Mouse (Mus musculus): ENCODE data around the gene Ccser1. TPM values are rescaled to one million over a fixed set of nuclear protein-coding genes. Genes with fewer than 3 reads are reported as not detected.

Gene Ccser1
- polyA plus RNA-seq, 1 experiment from 2014 or later: 11.3 TPM

DNA sequence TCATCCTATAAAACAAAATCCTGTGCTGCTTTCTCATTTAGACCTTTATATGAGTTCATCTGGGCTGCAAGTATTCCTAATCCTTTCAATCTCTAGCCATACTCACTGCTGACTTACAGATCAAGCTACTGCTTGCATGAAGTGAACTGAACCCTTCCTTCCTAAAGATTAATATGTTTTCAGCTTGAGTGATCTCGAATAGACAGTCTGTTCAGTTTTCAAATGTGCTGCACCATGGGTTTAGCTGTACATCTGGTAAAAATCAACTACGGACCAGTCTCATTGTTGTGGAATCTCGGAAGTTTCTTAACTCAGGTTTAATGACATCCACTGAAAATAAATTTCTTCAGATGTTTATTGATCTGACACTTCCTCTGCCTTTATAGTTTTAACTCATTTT is 620.8 kb downstream of the Ccser1 start:
- no peak for ATAC-seq (ENCODE audit: insufficient read depth, low FRiP score, low TSS enrichment)
- 52% methylated on average over 3 of the region's 3 CpGs for WGBS
- no peak for DNase-seq (ENCODE audit: low spot score)
- Histone ChIP-seq H3K9ac (ENCODE audit: low read length) (no peak overlapping the region), H3K9me3 (ENCODE audit: control insufficient read depth, low read length) (no peaks in the 10 kb centered on the region), H3K36me3 (ENCODE audit: control insufficient read depth, insufficient read depth, low read length) (no peaks in the 10 kb centered on the region), H3K27ac (ENCODE audit: low read depth, low read length) (no peak overlapping the region), H3K4me3 (ENCODE audit: low read depth, low read length) (no peak overlapping the region), H3K4me2 (ENCODE audit: low read depth) (no peak overlapping the region), H3K27me3 (ENCODE audit: control insufficient read depth, insufficient read depth, low read length) (no peaks in the 10 kb centered on the region), H3K4me1 (ENCODE audit: control insufficient read depth, insufficient read depth, low read length) (no peaks in the 10 kb centered on the region)

DNA sequence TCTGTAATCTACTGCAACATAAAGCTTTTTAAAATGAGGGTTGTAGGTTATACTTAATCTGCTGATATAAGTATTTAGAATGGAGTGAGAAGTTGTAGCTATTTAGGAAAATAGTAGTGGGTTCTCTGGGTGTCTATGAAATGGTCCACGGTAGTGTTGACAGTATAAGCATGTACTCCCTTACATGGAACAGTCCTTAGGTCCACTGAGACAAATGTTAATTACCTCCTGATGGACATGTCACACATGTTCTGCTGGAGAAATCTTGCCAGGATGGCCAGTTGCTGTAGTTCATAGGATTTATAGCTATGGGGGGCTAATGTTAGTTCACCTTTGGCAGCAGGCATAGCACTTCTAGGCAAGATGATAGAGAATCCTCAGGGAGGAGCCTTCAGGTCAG is 625.4 kb downstream of the Ccser1 start:
- Histone ChIP-seq H3K9me3 (ENCODE audit: control insufficient read depth, low read length) (no peaks in the 10 kb centered on the region), H3K36me3 (ENCODE audit: control insufficient read depth, insufficient read depth, low read length) (no peaks in the 10 kb centered on the region), H3K4me2 (ENCODE audit: low read depth) (no peak overlapping the region), H3K27me3 (ENCODE audit: control insufficient read depth, insufficient read depth, low read length) (no peaks in the 10 kb centered on the region), H3K27ac (ENCODE audit: low read depth, low read length) (no peak overlapping the region), H3K4me1 (ENCODE audit: control insufficient read depth, insufficient read depth, low read length) (no peaks in the 10 kb centered on the region), H3K4me3 (ENCODE audit: low read depth, low read length) (no peak overlapping the region), H3K9ac (ENCODE audit: low read length) (no peak overlapping the region)
- DNase-seq (ENCODE audit: low spot score) (no peak), ATAC-seq (ENCODE audit: insufficient read depth, low FRiP score, low TSS enrichment) (no peak)
- WGBS: 74% methylated on average over 1 of the region's 1 CpGs

DNA sequence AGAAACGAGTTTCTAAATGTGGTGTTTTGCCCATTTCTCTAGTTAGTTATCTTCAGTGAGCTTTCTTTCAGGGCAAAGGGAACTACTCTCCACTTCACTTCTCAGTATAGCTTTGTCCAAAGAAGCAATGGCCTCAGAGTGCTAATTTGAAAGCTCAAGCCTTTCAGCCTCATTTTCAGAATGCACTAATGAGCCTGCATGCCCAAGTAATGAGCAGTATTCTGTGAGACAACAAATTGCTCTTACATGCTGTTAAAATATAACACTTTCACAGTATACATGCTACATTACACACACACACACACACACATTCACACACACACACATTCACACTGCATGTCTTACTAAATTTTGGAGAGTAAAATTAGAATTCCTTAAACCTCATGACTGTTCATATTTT is 637.6 kb downstream of the Ccser1 start:
- no peaks in the 10 kb centered on the region for H3K4me1 ChIP-seq (ENCODE audit: control insufficient read depth, insufficient read depth, low read length)
- H3K36me3 ChIP-seq (ENCODE audit: control insufficient read depth, insufficient read depth, low read length): no peaks in the 10 kb centered on the region
- no peak overlapping the region for H3K4me3 ChIP-seq (ENCODE audit: low read depth, low read length)
- WGBS: 74% methylated on average over 1 of the region's 1 CpGs
- H3K4me2 ChIP-seq (ENCODE audit: low read depth): no peak overlapping the region
- no peak for DNase-seq (ENCODE audit: low spot score)
- no peaks in the 10 kb centered on the region for H3K9me3 ChIP-seq (ENCODE audit: control insufficient read depth, low read length)
- H3K9ac ChIP-seq (ENCODE audit: low read length): no peak overlapping the region
- H3K27ac ChIP-seq (ENCODE audit: low read depth, low read length): no peak overlapping the region
- no peaks in the 10 kb centered on the region for H3K27me3 ChIP-seq (ENCODE audit: control insufficient read depth, insufficient read depth, low read length)
- ATAC-seq (ENCODE audit: insufficient read depth, low FRiP score, low TSS enrichment): no peak

- H3K4me3 ChIP-seq (ENCODE audit: low read depth, low read length): no peak overlapping the region
- no peak overlapping the region for H3K4me2 ChIP-seq (ENCODE audit: low read depth)
- H3K36me3 ChIP-seq (ENCODE audit: control insufficient read depth, insufficient read depth, low read length): no peaks in the 10 kb centered on the region
- ATAC-seq (ENCODE audit: insufficient read depth, low FRiP score, low TSS enrichment): no peak
- WGBS: 88% methylated on average over 1 of the region's 1 CpGs
- no peaks in the 10 kb centered on the region for H3K9me3 ChIP-seq (ENCODE audit: control insufficient read depth, low read length)
- no peak overlapping the region for H3K27ac ChIP-seq (ENCODE audit: low read depth, low read length)
- no peaks in the 10 kb centered on the region for H3K4me1 ChIP-seq (ENCODE audit: control insufficient read depth, insufficient read depth, low read length)
- no peak for DNase-seq (ENCODE audit: low spot score)
- H3K9ac ChIP-seq (ENCODE audit: low read length): no peak overlapping the region
- no peaks in the 10 kb centered on the region for H3K27me3 ChIP-seq (ENCODE audit: control insufficient read depth, insufficient read depth, low read length)
These were observed 696.2 kb downstream of the Ccser1 start for GRCm38 (mm10) chr6:61876302-61876701.

DNA sequence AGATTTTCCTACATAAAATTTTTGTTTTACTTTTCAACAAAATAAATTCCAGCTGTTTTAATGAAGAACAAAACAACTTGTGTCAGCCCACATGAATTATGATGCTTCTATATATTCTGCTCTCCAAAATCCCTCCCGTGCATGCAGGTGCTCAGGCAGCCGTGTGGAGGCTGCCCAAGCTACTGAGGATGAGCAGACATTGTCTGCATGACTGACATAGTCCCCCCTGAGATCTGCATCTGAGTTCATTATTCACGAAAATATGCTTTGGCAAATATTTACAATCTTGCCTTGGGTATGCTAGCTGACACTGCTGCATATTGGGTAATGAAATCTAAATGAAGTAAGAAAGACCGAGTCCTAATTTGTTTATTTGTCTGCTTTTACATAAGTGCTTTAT is 718.1 kb downstream of the Ccser1 start:
- no peak overlapping the region for H3K4me2 ChIP-seq (ENCODE audit: low read depth)
- no peaks in the 10 kb centered on the region for H3K4me1 ChIP-seq (ENCODE audit: control insufficient read depth, insufficient read depth, low read length)
- no peaks in the 10 kb centered on the region for H3K27me3 ChIP-seq (ENCODE audit: control insufficient read depth, insufficient read depth, low read length)
- no peaks in the 10 kb centered on the region for H3K9me3 ChIP-seq (ENCODE audit: control insufficient read depth, low read length)
- H3K27ac ChIP-seq (ENCODE audit: low read depth, low read length): no peak overlapping the region
- no peak overlapping the region for H3K4me3 ChIP-seq (ENCODE audit: low read depth, low read length)
- DNase-seq (ENCODE audit: low spot score) (no peak), ATAC-seq (ENCODE audit: insufficient read depth, low FRiP score, low TSS enrichment) (no peak)
- no peaks in the 10 kb centered on the region for H3K36me3 ChIP-seq (ENCODE audit: control insufficient read depth, insufficient read depth, low read length)
- no peak overlapping the region for H3K9ac ChIP-seq (ENCODE audit: low read length)
- 70% methylated on average over 4 of the region's 4 CpGs for WGBS

DNA sequence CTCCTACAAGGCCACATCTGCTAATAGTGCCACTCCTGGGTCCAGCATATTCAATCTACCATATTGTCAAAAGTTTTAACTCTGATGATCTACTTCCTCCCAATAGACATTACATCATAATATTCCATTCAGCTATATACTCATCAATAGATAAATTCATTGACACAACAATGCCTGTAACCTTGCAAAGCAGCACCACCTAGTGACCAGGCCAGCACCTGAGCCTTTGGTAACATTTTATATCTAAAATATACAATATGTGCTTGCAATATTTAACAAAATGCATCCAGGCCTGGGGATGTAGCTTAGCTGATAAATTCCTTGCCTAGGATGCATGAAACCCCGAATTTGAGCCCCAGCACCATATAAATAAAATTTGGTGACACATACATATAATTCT is 722.6 kb downstream of the Ccser1 start:
- peak; percentile 12 for DNase-seq (ENCODE audit: low spot score)
- no peak overlapping the region for H3K9ac ChIP-seq (ENCODE audit: low read length)
- H3K4me2 ChIP-seq (ENCODE audit: low read depth): no peak overlapping the region
- H3K36me3 ChIP-seq (ENCODE audit: control insufficient read depth, insufficient read depth, low read length): no peaks in the 10 kb centered on the region
- no peaks in the 10 kb centered on the region for H3K9me3 ChIP-seq (ENCODE audit: control insufficient read depth, low read length)
- WGBS: 18% methylated on average over 1 of the region's 1 CpGs
- no peaks in the 10 kb centered on the region for H3K4me1 ChIP-seq (ENCODE audit: control insufficient read depth, insufficient read depth, low read length)
- no peak overlapping the region for H3K4me3 ChIP-seq (ENCODE audit: low read depth, low read length)
- no peaks in the 10 kb centered on the region for H3K27me3 ChIP-seq (ENCODE audit: control insufficient read depth, insufficient read depth, low read length)
- no peak overlapping the region for H3K27ac ChIP-seq (ENCODE audit: low read depth, low read length)
- ATAC-seq (ENCODE audit: insufficient read depth, low FRiP score, low TSS enrichment): no peak

DNA sequence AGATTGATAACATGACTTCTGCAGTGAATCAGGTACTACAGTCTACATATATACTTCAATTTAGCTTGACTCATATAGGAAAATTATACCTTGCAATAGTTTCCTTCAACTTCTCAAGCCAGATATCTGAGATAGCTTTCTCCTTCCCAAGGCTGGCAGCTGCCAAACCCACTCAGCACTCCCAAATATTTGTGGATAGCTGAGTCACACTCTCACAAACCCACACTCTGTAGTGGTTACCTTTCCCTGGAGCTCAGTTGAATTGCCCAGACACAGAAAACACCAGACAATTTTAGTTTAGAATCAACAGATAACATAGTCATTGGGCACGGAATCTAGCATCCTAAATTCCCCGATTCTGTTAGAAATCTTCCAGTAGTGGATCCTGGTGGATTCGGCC is 732.8 kb downstream of the Ccser1 start:
- H3K4me2 ChIP-seq (ENCODE audit: low read depth): no peak overlapping the region
- no peaks in the 10 kb centered on the region for H3K27me3 ChIP-seq (ENCODE audit: control insufficient read depth, insufficient read depth, low read length)
- 90% methylated on average over 3 of the region's 3 CpGs for WGBS
- H3K9me3 ChIP-seq (ENCODE audit: control insufficient read depth, low read length): no peaks in the 10 kb centered on the region
- no peak overlapping the region for H3K27ac ChIP-seq (ENCODE audit: low read depth, low read length)
- no peak for ATAC-seq (ENCODE audit: insufficient read depth, low FRiP score, low TSS enrichment)
- no peak overlapping the region for H3K9ac ChIP-seq (ENCODE audit: low read length)
- no peak overlapping the region for H3K4me3 ChIP-seq (ENCODE audit: low read depth, low read length)
- no peaks in the 10 kb centered on the region for H3K4me1 ChIP-seq (ENCODE audit: control insufficient read depth, insufficient read depth, low read length)
- no peaks in the 10 kb centered on the region for H3K36me3 ChIP-seq (ENCODE audit: control insufficient read depth, insufficient read depth, low read length)
- no peak for DNase-seq (ENCODE audit: low spot score)

GRCm38 (mm10) chr6:61931622-61932021 is 751.5 kb downstream of the Ccser1 start:
- Histone ChIP-seq H3K4me2 (ENCODE audit: low read depth) (no peak overlapping the region), H3K4me3 (ENCODE audit: low read depth, low read length) (no peak overlapping the region), H3K4me1 (ENCODE audit: control insufficient read depth, insufficient read depth, low read length) (no peaks in the 10 kb centered on the region), H3K27me3 (ENCODE audit: control insufficient read depth, insufficient read depth, low read length) (no peaks in the 10 kb centered on the region), H3K36me3 (ENCODE audit: control insufficient read depth, insufficient read depth, low read length) (no peaks in the 10 kb centered on the region), H3K27ac (ENCODE audit: low read depth, low read length) (no peak overlapping the region), H3K9ac (ENCODE audit: low read length) (no peak overlapping the region), H3K9me3 (ENCODE audit: control insufficient read depth, low read length) (no peaks in the 10 kb centered on the region)
- no peak for DNase-seq (ENCODE audit: low spot score)
- no peak for ATAC-seq (ENCODE audit: insufficient read depth, low FRiP score, low TSS enrichment)
- 90% methylated on average over 1 of the region's 1 CpGs for WGBS

GRCm38 (mm10) chr6:61936656-61937055 is 756.5 kb downstream of the Ccser1 start:
- Histone ChIP-seq H3K9ac (ENCODE audit: low read length) (no peak overlapping the region), H3K4me2 (ENCODE audit: low read depth) (no peak overlapping the region), H3K4me3 (ENCODE audit: low read depth, low read length) (no peak overlapping the region), H3K9me3 (ENCODE audit: control insufficient read depth, low read length) (no peaks in the 10 kb centered on the region), H3K27me3 (ENCODE audit: control insufficient read depth, insufficient read depth, low read length) (no peaks in the 10 kb centered on the region), H3K4me1 (ENCODE audit: control insufficient read depth, insufficient read depth, low read length) (no peaks in the 10 kb centered on the region), H3K27ac (ENCODE audit: low read depth, low read length) (no peak overlapping the region), H3K36me3 (ENCODE audit: control insufficient read depth, insufficient read depth, low read length) (no peaks in the 10 kb centered on the region)
- DNase-seq (ENCODE audit: low spot score) (no peak), ATAC-seq (ENCODE audit: insufficient read depth, low FRiP score, low TSS enrichment) (no peak)
- 81% methylated on average over 1 of the region's 1 CpGs for WGBS

Measured in neural tube, embryonic 11.5 days (tissue).